Mouse (Mus musculus): ENCODE results near the gene Mesp1.

DNA sequence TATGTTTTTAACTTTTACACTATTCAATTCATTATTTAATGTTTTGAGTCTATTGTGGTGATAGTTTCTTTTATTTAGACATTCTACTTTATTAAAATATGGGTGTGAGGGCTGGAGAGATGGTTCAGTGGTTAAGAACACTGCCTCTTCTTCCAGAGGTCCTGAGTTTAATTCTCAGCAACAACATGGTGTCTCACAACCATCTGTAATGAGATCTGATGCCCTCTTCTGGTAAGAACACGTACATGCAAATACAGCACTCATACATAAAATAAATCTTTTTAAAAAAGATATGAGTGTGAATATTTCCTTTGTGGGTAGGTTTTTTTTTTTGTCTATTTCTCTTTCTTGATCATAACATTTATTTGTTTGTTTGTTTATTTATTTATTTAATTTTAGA, 27.6 kb downstream of the Mesp1 start:
- no peak for TF ChIP-seq CTCF (IDR thresholded peaks at IDR 0.05; ENCODE audit: control insufficient read depth, insufficient read depth, insufficient read length)
- no peak for TF ChIP-seq USF1 (IDR thresholded peaks at IDR 0.05; ENCODE audit: low read depth)
- no peak for TF ChIP-seq MYOG (IDR thresholded peaks at IDR 0.05; ENCODE audit: control insufficient read depth, extremely low read depth, insufficient read length)
- no peak for TF ChIP-seq CEBPB (IDR thresholded peaks at IDR 0.05; ENCODE audit: low read depth)

All from C2C12 (cell line).